Mouse (Mus musculus) heart, embryonic 10.5 days (tissue): ENCODE data around the gene Rab11fip4. TPM values are rescaled to one million over a fixed set of nuclear protein-coding genes. Genes with fewer than 3 reads are reported as not detected.

Experiments
- DNase-seq: peaks from one replicate; pipeline ENCODE4 v3.0.0-alpha.2; 2017; ENCODE audit warnings: low spot score
- H3K27ac ChIP-seq: fragments of 300-500 bp; sonication (generic); 2 replicates; pipeline ENCODE4 v1.5.1; 2016; ENCODE audit warnings: mild to moderate bottlenecking
- H3K27me3 ChIP-seq: fragments of 300-500 bp; sonication (generic); 2 replicates; pipeline ENCODE4 v1.6.1; 2016; ENCODE audit warnings: mild to moderate bottlenecking; ENCODE audit not compliant: poor library complexity, insufficient read depth, severe bottlenecking
- H3K36me3 ChIP-seq: fragments of 300-500 bp; sonication (generic); 2 replicates; pipeline ENCODE4 v1.6.1; 2016; ENCODE audit warnings: mild to moderate bottlenecking, moderate library complexity
- H3K4me1 ChIP-seq: fragments of 300-500 bp; sonication (generic); 2 replicates; pipeline ENCODE4 v1.6.1; 2016; ENCODE audit warnings: mild to moderate bottlenecking
- H3K4me3 ChIP-seq: fragments of 300-500 bp; sonication (generic); 2 replicates; pipeline ENCODE4 v1.5.1; 2016; ENCODE audit warnings: mild to moderate bottlenecking, moderate library complexity
- H3K9me3 ChIP-seq: fragments of 300-500 bp; sonication (generic); 2 replicates; pipeline ENCODE4 v1.6.1; 2016; ENCODE audit warnings: mild to moderate bottlenecking, moderate library complexity
- WGBS: fragments of 180-500 bp; shearing (Covaris S2); methylation state at CpG from one replicate; pipeline ENCODE4 v1.1.7; 2016; 5-methylcytosine and 5-hydroxymethylcytosine counted together
- polyA plus RNA-seq: library from polyadenylated mRNA; unstranded; fragments of >200 nt; fragmentation: Nextera tagmentation; extraction: Ambion mirVana; gene quantifications from 2 replicates; pipeline ENCODE4 v1.2.1, GENCODE M21; 2016

Gene Rab11fip4
- polyA plus RNA-seq, 1 experiment from 2014 or later, result 3.5 TPM

- no peak overlapping the region for H3K4me3 ChIP-seq
- WGBS, result 78% methylated on average over 9 of the region's 9 CpGs
- H3K27ac ChIP-seq, result no peak overlapping the region
- peaks cover 31% of the 10 kb centered on the region for H3K4me1 ChIP-seq
- peaks cover 21% of the 10 kb centered on the region for H3K27me3 ChIP-seq
- H3K36me3 ChIP-seq, result no peaks in the 10 kb centered on the region
- DNase-seq, result no peak
- H3K9me3 ChIP-seq, result no peaks in the 10 kb centered on the region
Observed at GRCm38 (mm10) chr11:79677402-79677801, 86.4 kb downstream of the Rab11fip4 start.

DNA sequence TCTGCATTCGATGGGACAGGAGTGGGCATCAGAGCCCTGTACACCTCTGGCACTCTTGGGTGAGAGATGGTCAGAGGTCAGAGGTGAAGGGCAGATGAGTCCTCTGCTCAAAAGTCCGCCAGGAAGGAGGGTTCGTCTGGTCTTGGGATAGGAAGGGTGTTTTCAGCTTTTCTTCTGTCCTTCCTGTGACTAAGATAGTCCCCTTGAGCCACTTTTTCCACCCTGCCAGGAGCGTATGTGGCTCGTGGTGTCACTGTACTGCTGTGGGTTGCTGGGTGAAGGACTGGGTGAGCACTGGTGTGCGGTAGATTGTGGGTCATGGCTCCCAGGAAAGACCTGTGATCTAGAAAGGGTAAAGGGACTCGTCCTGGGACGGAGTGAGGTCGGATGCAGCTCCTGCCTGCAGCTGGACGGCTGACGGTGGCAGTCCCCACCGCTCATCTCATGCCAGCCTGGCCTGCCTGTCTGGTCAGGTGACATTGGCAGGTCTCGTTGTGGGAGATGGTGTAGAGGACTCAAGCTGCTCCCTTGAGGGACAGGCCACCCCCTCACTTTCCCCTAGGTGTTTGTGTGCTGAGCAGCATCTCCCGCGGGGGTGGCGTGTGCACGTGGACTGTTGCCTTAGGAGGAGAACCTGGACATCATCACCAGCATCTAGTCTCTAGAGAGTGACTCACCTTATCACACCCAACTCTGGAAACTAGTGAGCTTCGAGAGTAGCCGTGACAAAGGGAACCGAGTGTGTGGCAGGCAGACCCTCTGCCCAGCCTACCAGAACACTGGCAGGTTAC lies 87.5 kb downstream of the Rab11fip4 start:
- H3K9me3 ChIP-seq, result no peaks in the 10 kb centered on the region
- no peak overlapping the region for H3K4me3 ChIP-seq
- no peak for DNase-seq
- H3K36me3 ChIP-seq, result no peaks in the 10 kb centered on the region
- H3K4me1 ChIP-seq, result peaks cover 26% of the 10 kb centered on the region
- no peak overlapping the region for H3K27ac ChIP-seq
- 79% methylated on average over 20 of the region's 20 CpGs for WGBS
- H3K27me3 ChIP-seq, result peaks cover 21% of the 10 kb centered on the region

GRCm38 (mm10) chr11:79679929-79680328 lies 88.9 kb downstream of the Rab11fip4 start:
- Histone ChIP-seq H3K27ac (no peak overlapping the region), H3K4me3 (no peak overlapping the region), H3K4me1 (peaks cover 14% of the 10 kb centered on the region), H3K27me3 (peaks cover 17% of the 10 kb centered on the region), H3K36me3 (no peaks in the 10 kb centered on the region), H3K9me3 (no peaks in the 10 kb centered on the region)
- WGBS, result 67% methylated on average over 5 of the region's 5 CpGs
- no peak for DNase-seq

DNA sequence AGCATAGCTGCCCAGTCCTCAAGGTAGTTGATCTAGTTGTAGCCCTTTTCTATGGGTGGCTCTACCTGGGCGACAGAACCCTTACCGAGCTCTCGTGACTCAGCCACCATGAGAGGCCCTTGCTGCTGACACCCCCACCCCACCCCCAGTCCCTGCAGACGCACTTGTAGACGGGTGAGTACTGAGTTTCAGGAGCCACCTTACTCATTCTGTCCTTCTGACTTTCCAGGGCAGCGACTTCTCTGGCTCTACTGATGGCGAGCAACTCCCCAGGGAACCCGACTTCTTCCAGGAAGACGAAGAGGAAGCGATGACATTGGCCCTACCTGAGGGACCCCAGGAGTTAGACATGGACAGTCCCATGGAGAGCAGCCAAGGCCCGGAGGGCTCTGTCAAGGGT lies 89.5 kb downstream of the Rab11fip4 start:
- 89% methylated on average over 11 of the region's 11 CpGs for WGBS
- Histone ChIP-seq H3K4me3 (no peak overlapping the region), H3K9me3 (no peaks in the 10 kb centered on the region), H3K27me3 (peaks cover 19% of the 10 kb centered on the region), H3K27ac (no peak overlapping the region), H3K36me3 (no peaks in the 10 kb centered on the region), H3K4me1 (peaks cover 12% of the 10 kb centered on the region)
- DNase-seq, result no peak

DNA sequence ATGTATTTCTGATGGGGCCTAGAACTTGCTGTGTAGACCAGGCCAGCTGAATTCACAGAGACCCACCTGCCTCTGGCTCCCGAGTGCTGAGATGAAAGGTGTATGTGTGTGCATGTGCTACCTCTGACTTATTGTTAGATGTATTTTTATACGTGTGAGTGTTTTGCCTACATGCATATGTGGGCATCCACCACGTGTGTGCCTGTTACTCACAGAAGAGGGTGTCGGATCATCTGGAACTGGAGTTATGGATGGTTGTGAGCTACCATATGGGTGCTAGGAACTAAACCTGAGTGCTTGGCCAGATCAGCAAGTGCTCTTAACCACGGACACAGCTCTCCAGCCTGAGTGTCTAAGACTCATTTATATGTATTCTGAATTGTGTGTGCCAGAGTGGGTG lies 90.2 kb downstream of the Rab11fip4 start:
- no peaks in the 10 kb centered on the region for H3K36me3 ChIP-seq
- H3K27me3 ChIP-seq, result peaks cover 19% of the 10 kb centered on the region
- peaks cover 7% of the 10 kb centered on the region; the same call in 1 of the 2 replicates for H3K4me1 ChIP-seq
- H3K4me3 ChIP-seq, result no peak overlapping the region
- H3K27ac ChIP-seq, result no peak overlapping the region
- no peaks in the 10 kb centered on the region for H3K9me3 ChIP-seq
- DNase-seq, result no peak
- 82% methylated on average over 5 of the region's 5 CpGs for WGBS

DNA sequence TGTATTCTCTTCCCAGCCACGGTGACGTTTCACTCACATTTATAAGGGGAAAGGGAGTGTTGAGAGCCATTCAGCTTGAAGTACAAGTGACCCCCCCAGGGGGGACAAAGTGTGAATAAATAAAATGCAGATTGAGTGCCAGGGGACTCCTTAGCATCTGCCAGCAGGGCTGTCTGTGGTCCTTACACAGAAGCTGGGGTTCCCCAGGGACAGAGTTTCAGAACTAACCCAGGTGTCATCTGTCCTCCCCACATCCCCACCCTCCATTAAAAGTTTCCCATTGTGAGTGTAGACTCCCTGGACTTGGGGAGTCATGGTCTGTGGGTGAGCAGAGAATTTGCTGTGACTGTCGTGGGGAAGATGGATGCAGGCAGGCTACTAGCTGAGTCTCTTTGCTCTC lies 90.8 kb downstream of the Rab11fip4 start:
- H3K27me3 ChIP-seq, result peaks cover 16% of the 10 kb centered on the region
- H3K4me3 ChIP-seq, result no peak overlapping the region
- H3K9me3 ChIP-seq, result no peaks in the 10 kb centered on the region
- no peak overlapping the region for H3K27ac ChIP-seq
- no peak for DNase-seq
- H3K36me3 ChIP-seq, result no peaks in the 10 kb centered on the region
- H3K4me1 ChIP-seq, result peaks cover 7% of the 10 kb centered on the region
- WGBS, result 49% methylated on average over 3 of the region's 3 CpGs

DNA sequence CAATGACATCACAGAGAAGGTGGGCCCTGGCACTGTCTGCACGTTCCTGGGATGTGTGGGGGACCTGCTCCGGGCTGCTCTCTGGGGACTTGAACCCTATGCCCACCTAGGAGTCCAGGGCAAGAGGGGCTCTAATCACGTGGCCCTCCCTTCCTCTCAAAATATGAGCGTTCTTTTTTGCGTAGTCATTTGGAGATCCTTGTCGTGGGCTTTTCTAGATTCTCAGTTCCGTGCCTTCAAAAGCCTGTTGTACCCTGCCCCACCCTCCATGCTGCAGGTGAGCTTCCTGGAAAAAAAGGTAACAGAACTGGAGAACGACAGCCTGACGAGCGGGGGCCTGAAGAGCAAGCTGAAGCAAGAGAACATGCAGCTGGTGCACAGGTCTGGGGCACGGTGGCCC lies 94.1 kb downstream of the Rab11fip4 start:
- Histone ChIP-seq H3K27me3 (peaks cover 14% of the 10 kb centered on the region; the same call in 1 of the 2 replicates), H3K9me3 (no peaks in the 10 kb centered on the region), H3K27ac (no peak overlapping the region), H3K4me1 (peaks cover 9% of the 10 kb centered on the region), H3K36me3 (0 out of 2 replicates have a peak, but pooled peaks cover 1% of the 10 kb centered on the region), H3K4me3 (no peak overlapping the region)
- 81% methylated on average over 11 of the region's 11 CpGs for WGBS
- no peak for DNase-seq

GRCm38 (mm10) chr11:79686501-79687121 lies 95.6 kb downstream of the Rab11fip4 start:
- no peaks in the 10 kb centered on the region for H3K9me3 ChIP-seq
- H3K36me3 ChIP-seq, result peaks cover 15% of the 10 kb centered on the region; the same call in 1 of the 2 replicates
- peaks cover 9% of the 10 kb centered on the region for H3K4me1 ChIP-seq
- no peak overlapping the region for H3K4me3 ChIP-seq
- no peak overlapping the region for H3K27ac ChIP-seq
- H3K27me3 ChIP-seq, result peaks cover 14% of the 10 kb centered on the region; the same call in 1 of the 2 replicates
- 59% methylated on average over 26 of the region's 26 CpGs for WGBS
- peak; percentile 91 for DNase-seq

DNA sequence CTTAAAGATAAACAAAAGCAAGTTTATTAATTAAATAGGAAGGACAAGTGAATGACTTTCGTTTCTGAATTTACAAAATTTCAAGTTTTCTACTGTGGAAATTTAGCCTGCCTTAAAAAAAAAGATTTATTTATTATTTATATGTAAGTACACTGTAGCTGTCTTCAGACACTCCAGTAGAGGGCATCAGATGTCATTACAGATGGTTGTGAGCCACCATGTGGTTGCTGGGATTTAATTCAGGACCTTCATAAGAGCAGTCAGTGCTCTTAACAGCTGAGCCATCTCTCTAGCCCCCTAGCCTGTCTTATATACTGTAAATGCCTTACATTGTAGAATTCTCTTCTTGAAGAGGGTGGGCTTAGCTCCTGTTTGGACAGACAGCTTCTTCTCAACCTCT lies 98.9 kb downstream of the Rab11fip4 start:
- H3K36me3 ChIP-seq, result peaks cover 15% of the 10 kb centered on the region; the same call in 1 of the 2 replicates
- no peak for DNase-seq
- H3K4me1 ChIP-seq, result peaks cover 9% of the 10 kb centered on the region
- peaks cover 13% of the 10 kb centered on the region; the same call in 1 of the 2 replicates for H3K27me3 ChIP-seq
- no peak overlapping the region for H3K27ac ChIP-seq
- 69% methylated on average over 1 of the region's 1 CpGs for WGBS
- no peak overlapping the region for H3K4me3 ChIP-seq
- no peaks in the 10 kb centered on the region for H3K9me3 ChIP-seq

DNA sequence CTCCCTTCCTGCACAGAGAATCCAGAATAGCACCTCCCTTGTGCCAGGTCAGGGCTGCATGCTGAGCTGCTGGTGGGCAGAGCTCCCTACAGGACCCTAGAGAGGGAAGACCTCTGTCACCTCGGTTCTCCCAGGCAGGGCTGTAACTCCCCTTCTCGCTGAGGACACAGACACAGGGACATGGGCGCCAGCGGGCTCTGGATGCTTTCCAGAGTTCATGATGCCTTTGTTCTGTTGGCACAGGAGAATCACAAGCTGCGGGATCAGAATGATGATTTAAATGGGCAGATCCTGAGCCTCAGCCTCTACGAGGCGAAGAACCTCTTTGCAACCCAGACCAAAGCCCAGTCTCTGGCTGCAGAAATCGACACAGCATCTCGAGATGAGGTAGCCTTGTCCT lies 100.5 kb downstream of the Rab11fip4 start:
- H3K36me3 ChIP-seq, result peaks cover 15% of the 10 kb centered on the region; the same call in 1 of the 2 replicates
- no peaks in the 10 kb centered on the region for H3K9me3 ChIP-seq
- H3K4me1 ChIP-seq, result peaks cover 14% of the 10 kb centered on the region
- H3K4me3 ChIP-seq, result no peak overlapping the region
- peaks cover 11% of the 10 kb centered on the region; the same call in 1 of the 2 replicates for H3K27me3 ChIP-seq
- WGBS, result 88% methylated on average over 9 of the region's 9 CpGs
- H3K27ac ChIP-seq, result no peak overlapping the region
- no peak for DNase-seq

DNA sequence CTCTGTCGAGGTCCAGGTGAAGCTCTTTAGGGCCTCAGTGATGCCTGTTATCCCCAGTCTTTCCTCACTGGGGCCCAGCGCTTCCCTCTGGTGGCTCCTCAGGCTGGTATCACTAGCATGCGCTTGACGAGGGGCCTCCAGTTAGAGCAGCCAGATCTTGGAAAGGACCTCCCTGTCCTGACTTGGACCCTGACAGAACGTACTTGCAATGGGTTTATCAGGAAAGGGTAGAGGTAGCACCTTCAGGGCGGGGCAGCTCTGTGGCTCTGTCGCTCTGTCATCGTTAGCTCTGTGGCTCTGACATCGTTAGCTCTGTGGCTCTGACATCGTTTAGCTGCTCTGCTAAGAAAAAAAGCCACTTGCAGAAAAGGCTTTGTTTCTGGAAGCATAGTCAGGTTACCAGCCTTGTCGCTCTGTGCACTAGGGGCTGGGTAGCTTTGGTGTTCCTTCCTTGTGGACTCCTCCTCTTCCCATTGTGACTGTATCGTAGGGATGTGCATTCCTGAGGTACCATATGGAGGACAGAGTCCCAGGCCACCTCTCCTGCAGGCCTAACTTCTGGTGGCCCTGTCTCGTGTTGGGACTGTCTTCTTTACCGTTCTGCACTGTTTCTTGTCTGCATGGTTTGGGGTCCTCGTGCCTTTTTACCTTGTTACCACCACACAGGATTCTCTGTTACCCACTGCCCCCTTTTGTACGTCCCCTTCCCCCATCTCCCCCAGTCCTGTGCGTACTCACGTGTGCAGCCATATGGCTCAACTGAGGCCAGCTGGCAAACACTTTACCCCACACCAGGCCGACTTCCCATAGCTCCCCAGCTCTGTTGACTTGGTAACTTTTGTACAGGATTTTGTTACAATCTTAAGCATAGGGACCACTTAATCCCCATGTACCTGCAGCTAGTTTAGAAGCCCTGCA lies 105.6 kb downstream of the Rab11fip4 start:
- Histone ChIP-seq H3K4me3 (no peak overlapping the region), H3K9me3 (no peaks in the 10 kb centered on the region), H3K27me3 (no peaks in the 10 kb centered on the region), H3K36me3 (peaks cover 14% of the 10 kb centered on the region), H3K27ac (no peak overlapping the region), H3K4me1 (peaks cover 23% of the 10 kb centered on the region)
- 65% methylated on average over 19 of the region's 19 CpGs for WGBS
- no peak for DNase-seq

GRCm38 (mm10) chr11:79698071-79698470 lies 107.1 kb downstream of the Rab11fip4 start:
- Histone ChIP-seq H3K4me1 (peaks cover 37% of the 10 kb centered on the region), H3K36me3 (peaks cover 14% of the 10 kb centered on the region), H3K9me3 (no peaks in the 10 kb centered on the region), H3K27me3 (no peaks in the 10 kb centered on the region), H3K27ac (0 out of 2 replicates have a peak overlapping the region, but pooled peaks have one; percentile 10), H3K4me3 (no peak overlapping the region)
- no peak for DNase-seq
- WGBS, result 80% methylated on average over 5 of the region's 5 CpGs
